Mouse (Mus musculus) heart, postnatal 14 days (tissue): ENCODE results near the gene Has3. TPM values are rescaled to one million over a fixed set of nuclear protein-coding genes. Genes with fewer than 3 reads are reported as not detected.

Experiments
- DNase-seq, 2 experiments: peaks; one replicate each; pipeline ENCODE4 v3.0.0; 2021 to 2022
- intact Hi-C: fragments of 180-260 bp; cut with DNase I; formaldehyde crosslinking; loops from one replicate; pipeline ENCODE4 v1.15.1; 2025
- long read RNA-seq, 2 experiments: library from polyadenylated mRNA; stranded (forward); transcript quantifications; one replicate each; pipeline ENCODE4 v2.0.0; 2021
- total RNA-seq, 2 experiments: library from RNA; stranded (reverse); gene quantifications; 2 replicates each; pipeline ENCODE4 v1.2.3; 2021

The Has3 gene
- total RNA-seq: 1 to 10 TPM; 1.2 to 1.9 TPM
- long read RNA-seq, experiment 1, full-length matches to known transcripts: 1 of 1 reads
- long read RNA-seq, experiment 1, partial matches to known transcripts: 0 of 1 reads
- long read RNA-seq, experiment 1, other reads (novel, unspliced or antisense): 0 of 1 reads
- long read RNA-seq, experiment 2: 0 reads

- intact Hi-C loops: loop anchor here (2.0 to 5.0 kb wide), 2 partner anchors 31 to 153 kb away; no protein-coding TSS in a partner anchor
Observed at GRCm38 (mm10) chr8:106870051-106870450, at the start of gene Has3. Has3 (plus strand) TSS chr8:106870242.

GRCm38 (mm10) chr8:106820553-106821515, 49.2 kb upstream of the Has3 start:
- intact Hi-C loops: no loop called here

More at GRCm38 (mm10) chr8:106870051-106870450, at the start of gene Has3:
- DNase-seq: peak in 1 of 2 experiments; percentile 31

GRCm38 (mm10) chr8:106828921-106829320, 41.1 kb upstream of the Has3 start:
- no peak for DNase-seq
- intact Hi-C loops: no loop called here

More at GRCm38 (mm10) chr8:106820553-106821515, 49.2 kb upstream of the Has3 start:
- no peak for DNase-seq

GRCm38 (mm10) chr8:106829526-106830045, 40.5 kb upstream of the Has3 start:
- peak; percentile 43 to 63 for DNase-seq
- intact Hi-C loops: no loop called here

- DNase-seq: peak; percentile 74 to 81
- intact Hi-C loops: loop anchor here (5.0 kb wide), 1 partner anchor 63 kb away; no protein-coding TSS in a partner anchor
Observed at GRCm38 (mm10) chr8:106834899-106835298, 35.1 kb upstream of the Has3 start.

DNA sequence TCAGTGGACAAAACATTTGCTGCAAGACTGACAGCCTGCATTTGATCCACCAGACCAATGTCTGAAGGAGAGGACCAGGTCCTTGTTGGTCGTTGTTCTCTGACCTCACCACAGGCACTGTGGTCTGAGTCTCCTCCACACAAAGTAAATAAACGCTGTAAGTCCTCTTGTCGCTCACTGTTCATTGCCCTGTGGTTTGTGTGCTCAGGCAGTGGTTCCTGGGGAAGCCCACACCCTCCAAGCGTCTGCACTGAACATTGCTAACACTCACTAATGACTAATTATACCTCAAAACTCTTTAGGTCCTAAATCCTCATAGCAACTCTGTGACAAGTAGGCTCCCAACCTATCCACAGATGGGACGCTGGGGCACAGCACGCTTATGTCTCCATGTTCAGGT, 33.5 kb upstream of the Has3 start:
- intact Hi-C loops: loop anchor here (5.0 kb wide), 1 partner anchor 64 kb away; no protein-coding TSS in a partner anchor
- DNase-seq: no peak

GRCm38 (mm10) chr8:106838803-106839202, 31.2 kb upstream of the Has3 start:
- DNase-seq: no peak
- intact Hi-C loops: loop anchor here (2.0 to 5.0 kb wide), 2 partner anchors 32 to 67 kb away; partner anchors contain the start of gene Has3

- peak; percentile 29 to 35 for DNase-seq
- intact Hi-C loops: loop anchor here (2.0 to 5.0 kb wide), 2 partner anchors 31 to 67 kb away; partner anchors contain the start of gene Has3
Observed at GRCm38 (mm10) chr8:106839209-106840001, 30.6 kb upstream of the Has3 start.

- peak in 1 of 2 experiments; percentile 17 for DNase-seq
- intact Hi-C loops: no loop called here
Observed at GRCm38 (mm10) chr8:106850034-106850433, 20.0 kb upstream of the Has3 start.

DNA sequence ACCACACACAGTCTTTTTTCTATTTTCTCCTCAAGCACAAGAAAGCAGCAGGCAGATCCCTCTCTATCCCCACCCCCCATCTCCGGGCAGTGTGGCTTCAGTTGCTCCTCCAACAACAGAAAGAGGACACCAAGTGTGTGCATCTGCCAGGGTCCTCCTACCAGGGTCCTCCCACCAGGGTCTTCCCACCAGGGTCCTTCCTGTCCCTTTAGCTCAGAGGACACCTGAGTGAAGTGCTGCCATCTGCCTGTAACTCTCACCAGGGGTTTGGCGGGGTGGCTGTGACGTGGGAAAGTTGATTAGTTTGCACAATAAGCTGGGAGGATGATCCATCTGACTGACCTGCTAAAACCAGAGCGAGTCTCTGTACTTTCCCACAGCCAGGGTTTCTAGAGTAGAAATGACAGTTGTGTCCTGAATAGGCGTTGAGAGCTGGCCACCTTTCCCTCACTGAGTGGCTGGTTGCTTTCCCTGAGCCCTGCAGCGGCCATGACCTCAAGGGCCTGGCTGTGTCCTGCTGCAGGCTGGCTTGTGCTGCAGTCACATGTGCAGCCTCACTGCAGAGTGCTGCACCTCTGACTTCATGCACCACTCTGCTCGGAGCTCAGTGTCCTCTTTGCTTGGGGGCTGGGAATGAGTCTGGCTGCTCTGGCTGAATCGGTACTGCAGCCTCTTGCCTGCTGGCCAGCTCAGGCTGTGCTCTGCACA, 15.4 kb upstream of the Has3 start:
- intact Hi-C loops: no loop called here
- peak in 1 of 2 experiments; percentile 18 for DNase-seq

GRCm38 (mm10) chr8:106855242-106855562, 14.8 kb upstream of the Has3 start:
- intact Hi-C loops: no loop called here
- no peak for DNase-seq

DNA sequence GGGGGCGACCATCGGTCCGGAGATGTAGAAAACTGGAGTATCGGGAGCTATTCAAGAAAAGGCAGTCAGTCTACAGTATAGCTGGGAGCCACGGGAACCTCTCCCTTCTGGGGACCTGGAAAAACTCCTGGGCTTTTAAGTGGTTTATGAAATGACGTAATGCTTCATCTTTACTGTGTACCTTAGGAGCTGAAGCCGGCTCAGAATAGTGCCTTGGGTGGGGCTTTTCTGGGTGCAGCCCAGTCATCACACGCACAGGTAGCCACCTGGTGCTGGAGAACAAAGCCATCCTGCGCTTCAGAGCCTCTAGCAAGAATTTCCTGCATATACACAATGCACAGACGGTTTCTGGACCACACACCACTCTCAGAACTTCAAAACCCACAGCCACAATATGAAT, 7.2 kb upstream of the Has3 start:
- intact Hi-C loops: no loop called here
- no peak for DNase-seq

GRCm38 (mm10) chr8:106865354-106865753, 4.7 kb upstream of the Has3 start:
- DNase-seq: no peak
- intact Hi-C loops: no loop called here

DNA sequence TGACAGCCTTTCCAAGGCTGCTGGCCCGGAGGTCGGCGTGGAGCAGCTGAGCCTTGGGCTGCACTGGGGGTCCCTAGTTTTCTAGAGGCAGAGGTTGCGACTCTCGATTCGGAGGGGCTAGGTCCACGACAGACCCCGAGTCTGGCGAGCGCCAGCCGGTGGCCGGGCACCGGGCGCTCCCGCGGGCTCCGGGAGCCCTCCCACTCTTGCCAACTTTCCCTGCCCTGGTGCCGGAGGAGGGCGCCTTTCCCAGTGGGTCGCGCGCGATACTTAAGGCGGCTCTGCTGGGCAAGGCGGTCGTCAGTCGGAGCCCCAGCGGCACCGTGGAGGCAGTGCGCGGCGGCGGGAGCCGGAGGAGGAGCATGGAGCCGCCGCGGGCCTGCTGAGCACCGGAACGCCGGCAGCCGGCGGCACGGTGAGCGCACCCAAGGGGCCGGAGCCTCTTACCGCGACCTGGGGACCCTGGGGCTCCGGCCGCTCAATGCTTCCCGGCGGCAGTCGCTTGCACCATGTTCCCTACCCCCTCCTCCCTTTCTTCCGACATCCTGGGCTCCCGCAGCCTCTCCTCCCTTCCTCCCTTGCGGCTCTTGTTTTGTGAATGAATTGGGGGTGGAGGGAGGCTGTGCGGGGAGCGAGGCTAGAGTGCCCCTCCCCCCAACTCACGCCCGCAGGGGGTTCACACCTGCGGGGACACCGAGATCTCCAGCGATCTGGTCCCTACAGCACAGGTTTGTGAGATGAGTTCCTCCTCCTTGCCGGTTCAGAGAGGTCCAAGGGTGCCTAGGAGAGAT, 690 bp downstream of the Has3 start:
- intact Hi-C loops: loop anchor here (2.0 to 5.0 kb wide), 2 partner anchors 32 to 153 kb away; no protein-coding TSS in a partner anchor
- peak; percentile 70 to 74 for DNase-seq

GRCm38 (mm10) chr8:106871328-106871926, 1.4 kb downstream of the Has3 start:
- DNase-seq: no peak
- intact Hi-C loops: loop anchor here (2.0 to 5.0 kb wide), 2 partner anchors 33 to 154 kb away; no protein-coding TSS in a partner anchor

- intact Hi-C loops: loop anchor here (2.0 to 5.0 kb wide), 2 partner anchors 33 to 155 kb away; no protein-coding TSS in a partner anchor
- DNase-seq: peak; percentile 76 to 80
Observed at GRCm38 (mm10) chr8:106871931-106872371, 1.9 kb downstream of the Has3 start.

GRCm38 (mm10) chr8:106872454-106873034, 2.5 kb downstream of the Has3 start:
- intact Hi-C loops: loop anchor here (5.0 kb wide), 1 partner anchor 155 kb away; no protein-coding TSS in a partner anchor
- DNase-seq: no peak
